Mouse (Mus musculus) hindbrain, embryonic 14.5 days (tissue): ENCODE measurements around the gene Gpr179. TPM values are rescaled to one million over a fixed set of nuclear protein-coding genes. Genes with fewer than 3 reads are reported as not detected.

ENCODE experiments used
- ATAC-seq: fragments of 200-750 bp; cut with Nextera tagmentation; 2 replicates; pipeline ENCODE4 v1.8.0; 2017; ENCODE audit warnings: moderate number of reproducible peaks, mild to moderate bottlenecking, moderate TSS enrichment, moderate library complexity; ENCODE audit not compliant: low FRiP score
- DNase-seq: peaks from one replicate; pipeline ENCODE4 v3.0.0-alpha.2; 2015; ENCODE audit warnings: low spot score
- H3K27ac ChIP-seq: fragments of 300-500 bp; sonication (generic); 2 replicates; pipeline ENCODE4 v1.5.1; 2014; ENCODE audit warnings: mild to moderate bottlenecking, moderate library complexity
- H3K27me3 ChIP-seq: fragments of 300-500 bp; sonication (generic); 2 replicates; pipeline ENCODE4 v1.6.1; 2014; ENCODE audit warnings: mild to moderate bottlenecking, low read length, mixed read lengths; ENCODE audit not compliant: control insufficient read depth, insufficient read depth
- H3K36me3 ChIP-seq: fragments of 300-500 bp; sonication (generic); replicated peaks from 2 replicates; pipeline ENCODE4 v1.6.1; 2014; ENCODE audit not compliant: control insufficient read depth, insufficient read depth
- H3K4me1 ChIP-seq: fragments of 300-500 bp; sonication (generic); replicated peaks from 2 replicates; pipeline ENCODE4 v1.6.1; 2014; ENCODE audit warnings: antibody characterized with exemption, low read length, mixed read lengths; ENCODE audit not compliant: control insufficient read depth, insufficient read depth
- H3K4me2 ChIP-seq: fragments of 300-500 bp; sonication (generic); replicated peaks from 2 replicates; pipeline ENCODE4 v1.6.1; 2014; ENCODE audit warnings: mild to moderate bottlenecking, moderate library complexity
- H3K4me3 ChIP-seq: fragments of 300-500 bp; sonication (generic); replicated peaks from 2 replicates; pipeline ENCODE4 v1.5.1; 2014; ENCODE audit warnings: mild to moderate bottlenecking, low read length
- H3K9ac ChIP-seq: fragments of 300-500 bp; sonication (generic); 2 replicates; pipeline ENCODE4 v1.6.1; 2014
- H3K9me3 ChIP-seq: fragments of 300-500 bp; sonication (generic); 2 replicates; pipeline ENCODE4 v1.6.1; 2016; ENCODE audit warnings: low read length; ENCODE audit not compliant: control insufficient read depth
- WGBS: fragments of 180-500 bp; shearing (Covaris S2); extraction: QIAGEN DNeasy Blood & Tissue Kit; methylation state at CpG from one replicate; pipeline ENCODE4 v1.1.7; 2014; 5-methylcytosine and 5-hydroxymethylcytosine counted together
- polyA plus RNA-seq: library from polyadenylated mRNA; unstranded; fragments of >200 nt; fragmentation: Nextera tagmentation; extraction: Ambion mirVana; gene quantifications from 2 replicates; pipeline ENCODE4 v1.2.1, GENCODE M21; 2014

Gpr179 gene
- polyA plus RNA-seq, 1 experiment from 2014 or later: 0.50 TPM

- WGBS: 87% methylated on average over 10 of the region's 10 CpGs
- no peak overlapping the region for H3K9ac ChIP-seq
- no peak overlapping the region for H3K27ac ChIP-seq
- no peaks in the 10 kb centered on the region for H3K27me3 ChIP-seq
- H3K4me2 ChIP-seq: no peak overlapping the region
- no peak overlapping the region for H3K4me3 ChIP-seq
- DNase-seq (no peak), ATAC-seq (no peak)
- H3K36me3 ChIP-seq: no peaks in the 10 kb centered on the region
- peaks cover 10% of the 10 kb centered on the region; the same call in 1 of the 2 replicates for H3K4me1 ChIP-seq
- no peaks in the 10 kb centered on the region for H3K9me3 ChIP-seq
Measured at GRCm38 (mm10) chr11:97345446-97345845, 6.4 kb downstream of the Gpr179 start.

- DNase-seq: no peak
- no peaks in the 10 kb centered on the region for H3K27me3 ChIP-seq
- no peak overlapping the region for H3K4me2 ChIP-seq
- 35% methylated on average over 17 of the region's 17 CpGs for WGBS
- no peak overlapping the region for H3K4me3 ChIP-seq
- no peak overlapping the region for H3K9ac ChIP-seq
- H3K27ac ChIP-seq: no peak overlapping the region
- H3K9me3 ChIP-seq: no peaks in the 10 kb centered on the region
- H3K4me1 ChIP-seq: no peaks in the 10 kb centered on the region
- no peak for ATAC-seq
- H3K36me3 ChIP-seq: no peaks in the 10 kb centered on the region
Measured at GRCm38 (mm10) chr11:97343619-97344018, 8.3 kb downstream of the Gpr179 start.

GRCm38 (mm10) chr11:97343175-97343574 is 8.7 kb downstream of the Gpr179 start:
- Histone ChIP-seq H3K4me2 (no peak overlapping the region), H3K9ac (no peak overlapping the region), H3K9me3 (no peaks in the 10 kb centered on the region), H3K27me3 (no peaks in the 10 kb centered on the region), H3K4me3 (no peak overlapping the region), H3K4me1 (0 out of 2 replicates have a peak, but pooled peaks cover 4% of the 10 kb centered on the region), H3K36me3 (no peaks in the 10 kb centered on the region), H3K27ac (no peak overlapping the region)
- WGBS: 45% methylated on average over 8 of the region's 8 CpGs
- no peak for DNase-seq
- ATAC-seq: no peak

- H3K9me3 ChIP-seq: no peaks in the 10 kb centered on the region
- 0 out of 2 replicates have a peak overlapping the region, but pooled peaks have one; percentile 6 for H3K4me2 ChIP-seq
- H3K9ac ChIP-seq: no peak overlapping the region
- peak; percentile 66 for DNase-seq
- H3K27me3 ChIP-seq: no peaks in the 10 kb centered on the region
- H3K36me3 ChIP-seq: no peaks in the 10 kb centered on the region
- WGBS: 40% methylated on average over 17 of the region's 17 CpGs
- H3K27ac ChIP-seq: no peak overlapping the region; the same call in 1 of the 2 replicates
- 0 out of 2 replicates have a peak, but pooled peaks cover 4% of the 10 kb centered on the region for H3K4me1 ChIP-seq
- H3K4me3 ChIP-seq: no peak overlapping the region
- no peak for ATAC-seq
Measured at GRCm38 (mm10) chr11:97338977-97339315, 12.9 kb downstream of the Gpr179 start.

- no peak for DNase-seq
- H3K4me3 ChIP-seq: no peak overlapping the region
Measured at GRCm38 (mm10) chr11:97338302-97338976, 13.4 kb downstream of the Gpr179 start.

DNA sequence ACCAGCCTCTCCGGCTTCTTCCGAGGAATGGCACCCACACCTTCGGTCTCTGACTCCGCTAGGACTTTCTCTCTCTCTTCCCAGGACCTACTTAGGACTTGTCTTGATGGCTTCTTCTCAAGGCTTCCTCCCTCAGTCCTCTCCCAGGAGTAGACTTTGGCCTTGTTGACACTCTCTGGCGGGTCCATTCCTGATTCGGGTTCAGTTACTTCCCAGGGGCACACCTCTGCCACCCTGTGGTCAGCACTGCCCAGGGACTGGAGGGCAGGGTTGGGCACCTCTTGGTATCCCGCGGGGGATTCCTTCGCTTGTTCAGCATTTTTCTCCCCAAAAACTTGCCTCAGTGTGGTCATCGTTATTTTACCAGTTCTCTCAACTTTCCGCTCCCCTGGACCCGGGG is 14.5 kb downstream of the Gpr179 start:
- H3K4me3 ChIP-seq: no peak overlapping the region
- no peak overlapping the region for H3K4me2 ChIP-seq
- H3K36me3 ChIP-seq: no peaks in the 10 kb centered on the region
- H3K4me1 ChIP-seq: 0 out of 2 replicates have a peak, but pooled peaks cover 4% of the 10 kb centered on the region
- DNase-seq (no peak), ATAC-seq (no peak)
- H3K27ac ChIP-seq: no peak overlapping the region
- H3K9me3 ChIP-seq: no peaks in the 10 kb centered on the region
- 88% methylated on average over 12 of the region's 12 CpGs for WGBS
- H3K9ac ChIP-seq: no peak overlapping the region
- H3K27me3 ChIP-seq: no peaks in the 10 kb centered on the region

More at GRCm38 (mm10) chr11:97338302-97338976, 13.4 kb downstream of the Gpr179 start:
- Histone ChIP-seq H3K9me3 (no peaks in the 10 kb centered on the region), H3K9ac (0 out of 2 replicates have a peak overlapping the region, but pooled peaks have one; percentile 2), H3K27me3 (no peaks in the 10 kb centered on the region), H3K4me2 (0 out of 2 replicates have a peak overlapping the region, but pooled peaks have one; percentile 6), H3K27ac (no peak overlapping the region; the same call in 1 of the 2 replicates), H3K36me3 (no peaks in the 10 kb centered on the region), H3K4me1 (0 out of 2 replicates have a peak, but pooled peaks cover 4% of the 10 kb centered on the region)
- ATAC-seq: no peak
- 53% methylated on average over 21 of the region's 21 CpGs for WGBS

GRCm38 (mm10) chr11:97336751-97337345 is 15.0 kb downstream of the Gpr179 start:
- no peaks in the 10 kb centered on the region for H3K9me3 ChIP-seq
- H3K27me3 ChIP-seq: no peaks in the 10 kb centered on the region
- DNase-seq: no peak
- no peak overlapping the region for H3K4me2 ChIP-seq
- H3K9ac ChIP-seq: no peak overlapping the region
- 74% methylated on average over 14 of the region's 14 CpGs for WGBS
- H3K4me3 ChIP-seq: no peak overlapping the region
- 0 out of 2 replicates have a peak, but pooled peaks cover 4% of the 10 kb centered on the region for H3K4me1 ChIP-seq
- ATAC-seq: no peak
- no peaks in the 10 kb centered on the region for H3K36me3 ChIP-seq
- no peak overlapping the region for H3K27ac ChIP-seq

DNA sequence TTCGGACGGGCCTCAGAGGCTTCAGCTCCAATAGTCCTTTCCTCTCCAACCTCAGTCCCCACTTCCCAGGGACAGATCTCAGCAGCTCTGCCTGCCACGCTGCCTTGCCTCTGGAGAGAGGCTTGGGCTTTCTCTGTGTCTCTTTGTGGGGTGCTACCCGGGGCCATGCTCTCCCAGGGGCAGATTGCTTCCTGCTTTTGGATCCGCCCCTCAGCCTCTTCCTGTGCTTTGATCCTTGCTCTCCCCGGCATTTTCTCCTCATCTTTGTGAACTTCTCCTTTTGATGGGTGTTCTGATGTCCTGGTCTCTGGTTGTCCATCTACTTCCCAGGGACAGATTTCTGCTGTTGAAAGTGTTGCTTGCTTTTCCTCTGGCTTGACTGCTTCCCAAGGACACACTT is 15.6 kb downstream of the Gpr179 start:
- Histone ChIP-seq H3K9ac (no peak overlapping the region), H3K36me3 (no peaks in the 10 kb centered on the region), H3K27ac (no peak overlapping the region), H3K4me1 (0 out of 2 replicates have a peak, but pooled peaks cover 4% of the 10 kb centered on the region), H3K4me3 (no peak overlapping the region), H3K9me3 (no peaks in the 10 kb centered on the region), H3K27me3 (no peaks in the 10 kb centered on the region), H3K4me2 (no peak overlapping the region)
- ATAC-seq (no peak), DNase-seq (no peak)
- 52% methylated on average over 6 of the region's 6 CpGs for WGBS

DNA sequence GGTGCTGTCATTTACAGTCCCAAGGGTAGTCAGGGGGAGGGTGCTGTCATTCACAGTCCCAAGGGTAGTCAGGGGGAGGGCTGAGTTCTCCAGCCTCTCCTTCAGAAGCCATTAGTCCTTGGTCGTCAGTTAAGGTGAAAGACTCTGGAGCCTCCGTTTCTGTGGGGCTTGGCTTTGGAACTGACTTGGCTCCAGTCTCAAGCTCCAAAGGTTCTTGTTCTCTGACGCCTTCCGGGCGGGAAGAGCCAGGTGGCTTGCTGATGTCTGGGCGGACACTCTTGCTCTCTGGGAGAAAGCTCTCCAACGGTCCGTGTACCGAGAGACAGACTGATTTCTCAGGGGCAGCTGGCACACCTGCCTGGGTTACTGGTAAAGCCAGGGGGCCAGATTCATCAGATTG is 17.5 kb downstream of the Gpr179 start:
- Histone ChIP-seq H3K4me1 (0 out of 2 replicates have a peak, but pooled peaks cover 4% of the 10 kb centered on the region), H3K9me3 (no peaks in the 10 kb centered on the region), H3K4me2 (no peak overlapping the region), H3K9ac (no peak overlapping the region), H3K27me3 (no peaks in the 10 kb centered on the region), H3K27ac (no peak overlapping the region), H3K36me3 (peaks cover 8% of the 10 kb centered on the region), H3K4me3 (no peak overlapping the region)
- WGBS: 84% methylated on average over 9 of the region's 9 CpGs
- ATAC-seq (no peak), DNase-seq (no peak)
